Mouse (Mus musculus) heart, embryonic 15.5 days (tissue): ENCODE data around the gene Atp6v0b. TPM values are rescaled to one million over a fixed set of nuclear protein-coding genes. Genes with fewer than 3 reads are reported as not detected.
A peak's percentile ranks its signal among the peaks of the same experiment; 100 is the strongest.

Experiments used
- ATAC-seq: fragments of 200-750 bp; cut with Nextera tagmentation; replicated peaks from 2 replicates; pipeline ENCODE4 v1.8.0; 2017; ENCODE audit warnings: low read depth, moderate TSS enrichment; ENCODE audit not compliant: insufficient number of reproducible peaks, insufficient read depth, low FRiP score
- H3K27ac ChIP-seq: fragments of 300-500 bp; sonication (generic); 2 replicates; pipeline ENCODE4 v1.5.1; 2015; ENCODE audit warnings: mild to moderate bottlenecking, inconsistent platforms
- H3K27me3 ChIP-seq: fragments of 300-500 bp; sonication (generic); 2 replicates; pipeline ENCODE4 v1.6.1; 2015; ENCODE audit warnings: inconsistent platforms
- H3K36me3 ChIP-seq: fragments of 300-500 bp; sonication (generic); 2 replicates; pipeline ENCODE4 v1.6.1; 2015; ENCODE audit warnings: mild to moderate bottlenecking, inconsistent platforms
- H3K4me1 ChIP-seq: fragments of 300-500 bp; sonication (generic); replicated peaks from 2 replicates; pipeline ENCODE4 v1.6.1; 2015; ENCODE audit warnings: inconsistent platforms
- H3K4me2 ChIP-seq: fragments of 300-500 bp; sonication (generic); 2 replicates; pipeline ENCODE4 v1.6.1; 2015; ENCODE audit warnings: inconsistent platforms, mild to moderate bottlenecking, moderate library complexity
- H3K4me3 ChIP-seq: fragments of 300-500 bp; sonication (generic); 2 replicates; pipeline ENCODE4 v1.5.1; 2015; ENCODE audit warnings: mild to moderate bottlenecking, inconsistent platforms
- H3K9ac ChIP-seq: fragments of 300-500 bp; sonication (generic); 2 replicates; pipeline ENCODE4 v1.6.1; 2015; ENCODE audit warnings: mild to moderate bottlenecking, inconsistent platforms
- H3K9me3 ChIP-seq: fragments of 300-500 bp; sonication (generic); replicated peaks from 2 replicates; pipeline ENCODE4 v1.6.1; 2016; ENCODE audit warnings: inconsistent platforms
- WGBS: fragments of 180-500 bp; shearing (Covaris S2); methylation state at CpG from one replicate; pipeline ENCODE4 v1.1.7; 2015; ENCODE audit warnings: mixed read lengths; 5-methylcytosine and 5-hydroxymethylcytosine counted together
- polyA plus RNA-seq: library from polyadenylated mRNA; unstranded; fragments of >200 nt; fragmentation: Nextera tagmentation; extraction: Ambion mirVana; gene quantifications from 2 replicates; pipeline ENCODE4 v1.2.1, GENCODE M21; 2015

Gene Atp6v0b
- polyA plus RNA-seq, 1 experiment from 2014 or later = 197 TPM

GRCm38 (mm10) chr4:117870437-117870836, 16.7 kb downstream of the Atp6v0b start:
- ATAC-seq = no peak
- no peaks in the 10 kb centered on the region for H3K36me3 ChIP-seq
- 53% methylated on average over 1 of the region's 1 CpGs for WGBS
- no peak overlapping the region for H3K4me2 ChIP-seq
- no peak overlapping the region for H3K27ac ChIP-seq
- no peak overlapping the region for H3K9ac ChIP-seq
- no peak overlapping the region for H3K4me3 ChIP-seq
- peaks cover 25% of the 10 kb centered on the region for H3K4me1 ChIP-seq
- H3K27me3 ChIP-seq = peaks cover 10% of the 10 kb centered on the region
- H3K9me3 ChIP-seq = no peaks in the 10 kb centered on the region

DNA sequence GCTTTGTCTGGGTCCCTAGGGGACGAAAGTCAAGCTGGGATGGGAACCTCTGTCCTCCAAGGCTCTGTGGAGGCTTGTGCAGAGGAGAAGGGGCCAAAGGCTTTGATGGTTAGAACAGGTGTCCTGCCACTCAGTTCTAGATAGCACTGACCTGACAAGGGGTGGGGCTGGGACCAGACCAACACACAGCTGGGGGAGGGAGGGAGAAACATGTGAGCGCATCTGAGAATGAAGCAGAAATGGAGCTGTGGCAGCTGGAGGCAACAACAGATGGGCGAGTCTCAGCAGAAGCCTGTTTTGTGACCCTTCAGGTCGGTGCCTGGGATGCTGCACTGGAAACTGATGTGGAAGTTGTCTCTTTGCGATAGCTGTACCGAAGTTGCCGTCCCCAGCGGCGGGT, 17.8 kb downstream of the Atp6v0b start:
- Histone ChIP-seq H3K27me3 (peaks cover 10% of the 10 kb centered on the region), H3K4me1 (peaks cover 25% of the 10 kb centered on the region), H3K27ac (no peak overlapping the region), H3K9me3 (no peaks in the 10 kb centered on the region), H3K4me2 (no peak overlapping the region), H3K4me3 (no peak overlapping the region), H3K36me3 (no peaks in the 10 kb centered on the region), H3K9ac (no peak overlapping the region)
- no peak for ATAC-seq
- 62% methylated on average over 9 of the region's 9 CpGs for WGBS

- Histone ChIP-seq H3K4me2 (peak overlapping the region; percentile 17), H3K27me3 (peaks cover 10% of the 10 kb centered on the region), H3K27ac (no peak overlapping the region), H3K9ac (no peak overlapping the region), H3K4me3 (no peak overlapping the region), H3K4me1 (peaks cover 26% of the 10 kb centered on the region), H3K36me3 (no peaks in the 10 kb centered on the region), H3K9me3 (no peaks in the 10 kb centered on the region)
- ATAC-seq = no peak
- WGBS = 15% methylated on average over 24 of the region's 24 CpGs
These were observed 19.3 kb downstream of the Atp6v0b start for GRCm38 (mm10) chr4:117867823-117868222.

DNA sequence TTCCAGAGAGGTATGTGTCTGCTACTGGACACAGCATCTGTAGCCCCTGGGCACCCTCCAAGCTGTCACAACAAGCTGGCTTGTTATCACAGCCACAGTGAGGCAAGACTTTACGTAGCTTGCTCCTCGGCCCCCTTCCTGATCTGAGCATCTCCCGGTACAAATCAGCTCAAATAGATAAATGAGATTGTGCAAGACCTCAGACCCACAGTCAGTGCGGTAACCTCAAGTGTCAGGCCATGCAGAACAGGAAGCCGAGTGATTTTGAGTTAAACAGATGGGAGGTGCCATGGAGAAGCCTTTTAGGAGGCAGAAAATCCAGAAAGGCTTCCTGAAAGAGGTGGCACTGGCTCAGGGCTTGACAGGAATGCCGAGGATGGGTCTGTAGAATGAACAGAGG, 20.1 kb downstream of the Atp6v0b start:
- H3K36me3 ChIP-seq = no peaks in the 10 kb centered on the region
- no peak overlapping the region for H3K4me2 ChIP-seq
- H3K4me1 ChIP-seq = peaks cover 22% of the 10 kb centered on the region
- H3K27ac ChIP-seq = no peak overlapping the region
- H3K4me3 ChIP-seq = no peak overlapping the region
- H3K9ac ChIP-seq = no peak overlapping the region
- ATAC-seq = no peak
- no peaks in the 10 kb centered on the region for H3K9me3 ChIP-seq
- peaks cover 10% of the 10 kb centered on the region for H3K27me3 ChIP-seq
- 56% methylated on average over 6 of the region's 6 CpGs for WGBS

- Histone ChIP-seq H3K36me3 (no peaks in the 10 kb centered on the region), H3K4me2 (no peak overlapping the region), H3K27me3 (peaks cover 10% of the 10 kb centered on the region), H3K27ac (no peak overlapping the region), H3K4me3 (no peak overlapping the region), H3K4me1 (peaks cover 22% of the 10 kb centered on the region), H3K9me3 (no peaks in the 10 kb centered on the region), H3K9ac (no peak overlapping the region)
- WGBS = 47% methylated on average over 9 of the region's 9 CpGs
- peak; percentile 67 for ATAC-seq
These were observed 21.1 kb downstream of the Atp6v0b start for GRCm38 (mm10) chr4:117866083-117866482.

DNA sequence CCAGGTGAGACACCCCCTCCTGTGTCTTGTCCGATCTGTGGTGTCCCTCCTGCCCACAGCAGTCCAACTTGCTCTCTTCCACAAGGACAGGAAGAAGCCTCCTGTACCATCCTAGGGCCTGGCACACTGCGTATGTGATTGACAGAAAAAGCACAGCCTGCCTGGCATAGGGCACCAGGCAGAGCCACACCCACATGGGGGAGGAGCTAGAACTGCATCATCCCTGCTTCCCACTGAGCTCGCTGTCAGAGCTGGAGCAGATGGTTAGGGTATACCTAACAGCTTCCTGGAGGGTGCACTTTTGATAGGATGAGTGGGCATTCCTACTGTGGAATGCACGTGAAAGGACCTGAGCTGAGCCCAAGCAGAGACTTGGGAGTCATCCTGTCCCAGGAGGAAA, 24.3 kb downstream of the Atp6v0b start:
- Histone ChIP-seq H3K9ac (no peak overlapping the region), H3K36me3 (no peaks in the 10 kb centered on the region), H3K9me3 (no peaks in the 10 kb centered on the region), H3K4me1 (peaks cover 24% of the 10 kb centered on the region), H3K27ac (no peak overlapping the region), H3K27me3 (peaks cover 10% of the 10 kb centered on the region), H3K4me2 (no peak overlapping the region), H3K4me3 (no peak overlapping the region)
- WGBS = 52% methylated on average over 4 of the region's 4 CpGs
- no peak for ATAC-seq

- Histone ChIP-seq H3K4me1 (peaks cover 12% of the 10 kb centered on the region), H3K9me3 (no peaks in the 10 kb centered on the region), H3K4me2 (no peak overlapping the region), H3K27ac (no peak overlapping the region), H3K4me3 (no peak overlapping the region), H3K9ac (no peak overlapping the region; the same call in 1 of the 2 replicates), H3K27me3 (no peaks in the 10 kb centered on the region), H3K36me3 (no peaks in the 10 kb centered on the region)
- 72% methylated on average over 9 of the region's 9 CpGs for WGBS
- no peak for ATAC-seq
These were observed 26.6 kb downstream of the Atp6v0b start for GRCm38 (mm10) chr4:117860570-117860969.

DNA sequence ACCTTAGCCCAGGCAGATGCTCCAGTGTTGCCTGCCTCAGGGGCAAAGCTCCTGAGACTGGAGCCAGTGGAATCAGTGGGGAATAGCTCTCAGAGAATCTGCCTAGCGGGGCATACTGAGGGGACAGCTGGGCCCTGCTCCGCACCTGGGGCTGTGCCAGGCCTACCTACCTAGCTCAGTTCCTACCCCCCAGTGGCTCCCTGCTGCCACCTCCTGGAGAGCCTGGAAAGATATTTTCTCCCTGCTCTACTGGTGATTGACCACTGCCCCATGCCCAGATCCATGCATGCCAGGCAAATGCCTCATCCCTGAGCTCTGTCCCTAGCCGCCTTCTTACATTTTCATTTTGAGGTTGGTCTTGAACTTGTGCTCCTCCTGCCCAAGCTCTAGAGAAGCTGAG, 28.3 kb downstream of the Atp6v0b start:
- no peaks in the 10 kb centered on the region for H3K36me3 ChIP-seq
- H3K4me2 ChIP-seq = no peak overlapping the region
- H3K27ac ChIP-seq = no peak overlapping the region
- no peaks in the 10 kb centered on the region for H3K9me3 ChIP-seq
- H3K4me1 ChIP-seq = peaks cover 17% of the 10 kb centered on the region
- 63% methylated on average over 3 of the region's 3 CpGs for WGBS
- no peak overlapping the region for H3K9ac ChIP-seq
- ATAC-seq = no peak; the same call in 1 of the 2 replicates
- H3K4me3 ChIP-seq = no peak overlapping the region
- no peaks in the 10 kb centered on the region for H3K27me3 ChIP-seq

GRCm38 (mm10) chr4:117855146-117855545, 32.0 kb downstream of the Atp6v0b start:
- H3K4me2 ChIP-seq = no peak overlapping the region
- no peak overlapping the region for H3K4me3 ChIP-seq
- peaks cover 13% of the 10 kb centered on the region for H3K4me1 ChIP-seq
- H3K36me3 ChIP-seq = no peaks in the 10 kb centered on the region
- no peak for ATAC-seq
- no peaks in the 10 kb centered on the region for H3K9me3 ChIP-seq
- no peak overlapping the region for H3K27ac ChIP-seq
- H3K9ac ChIP-seq = no peak overlapping the region
- no peaks in the 10 kb centered on the region for H3K27me3 ChIP-seq
- WGBS = 84% methylated on average over 9 of the region's 9 CpGs

- 86% methylated on average over 10 of the region's 10 CpGs for WGBS
These were observed 34.8 kb downstream of the Atp6v0b start for GRCm38 (mm10) chr4:117852152-117852868.

DNA sequence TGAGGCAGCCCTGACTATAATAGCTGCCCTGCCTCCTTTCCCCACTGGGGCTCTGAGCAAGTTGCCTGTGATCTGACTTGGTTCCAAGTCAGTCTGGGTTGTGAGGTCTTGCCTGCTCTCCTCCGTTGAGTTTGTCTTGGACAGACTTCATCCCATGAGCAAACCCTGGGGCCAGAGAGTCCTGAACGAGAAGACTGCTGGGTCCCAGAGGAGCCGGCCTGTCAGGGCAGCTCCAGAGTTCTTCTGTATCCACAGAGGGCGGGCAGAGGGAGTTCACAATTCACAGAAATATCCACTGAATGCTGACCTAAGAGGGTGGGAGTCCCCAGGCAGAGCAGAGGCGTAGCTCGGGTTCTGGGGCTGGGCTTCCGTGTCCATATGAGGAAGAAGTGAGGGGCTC, 36.3 kb downstream of the Atp6v0b start:
- WGBS = 62% methylated on average over 7 of the region's 7 CpGs
- Histone ChIP-seq H3K36me3 (no peaks in the 10 kb centered on the region), H3K27ac (no peak overlapping the region), H3K4me3 (no peak overlapping the region), H3K27me3 (peaks cover 4% of the 10 kb centered on the region; the same call in 1 of the 2 replicates), H3K9ac (no peak overlapping the region), H3K9me3 (no peaks in the 10 kb centered on the region), H3K4me2 (no peak overlapping the region), H3K4me1 (peaks cover 13% of the 10 kb centered on the region)
- no peak for ATAC-seq

More at GRCm38 (mm10) chr4:117852152-117852868, 34.8 kb downstream of the Atp6v0b start:
- no peaks in the 10 kb centered on the region for H3K36me3 ChIP-seq
- H3K27ac ChIP-seq = no peak overlapping the region
- no peak overlapping the region for H3K4me2 ChIP-seq
- H3K9me3 ChIP-seq = no peaks in the 10 kb centered on the region
- no peak overlapping the region for H3K4me3 ChIP-seq
- H3K27me3 ChIP-seq = peaks cover 4% of the 10 kb centered on the region; the same call in 1 of the 2 replicates
- H3K9ac ChIP-seq = no peak overlapping the region
- H3K4me1 ChIP-seq = peaks cover 13% of the 10 kb centered on the region
- ATAC-seq = no peak

- no peak for ATAC-seq
- no peak overlapping the region for H3K4me3 ChIP-seq
- 77% methylated on average over 7 of the region's 7 CpGs for WGBS
- H3K36me3 ChIP-seq = no peaks in the 10 kb centered on the region
- H3K4me2 ChIP-seq = no peak overlapping the region
- peaks cover 8% of the 10 kb centered on the region for H3K4me1 ChIP-seq
- H3K9me3 ChIP-seq = no peaks in the 10 kb centered on the region
- no peak overlapping the region for H3K9ac ChIP-seq
- H3K27ac ChIP-seq = no peak overlapping the region
- H3K27me3 ChIP-seq = peaks cover 4% of the 10 kb centered on the region; the same call in 1 of the 2 replicates
These were observed 37.0 kb downstream of the Atp6v0b start for GRCm38 (mm10) chr4:117850176-117850575.
